Mouse (Mus musculus) hindlimb bud, embryonic 11.5 days (tissue): ENCODE results near the gene Snx8.
"Not testable (repeated sequence)": the region's sequence is repeated elsewhere in the genome, so short reads cannot be mapped to it uniquely, and the experiment has no call there.

Experiments used
- DNase-seq: peaks from one replicate; pipeline ENCODE4 v3.0.0-alpha.2; 2012; ENCODE audit warnings: low read depth, low spot score; ENCODE audit errors: extremely low spot score

Snx8 gene

GRCm38 (mm10) chr5:140387236-140387635, 1.8 kb downstream of the Snx8 start:
- DNase-seq: no peak

- no peak for DNase-seq
These were observed 4.6 kb downstream of the Snx8 start for GRCm38 (mm10) chr5:140384462-140384861.

GRCm38 (mm10) chr5:140383559-140383958, 5.5 kb downstream of the Snx8 start:
- DNase-seq: no peak

- DNase-seq: no peak
These were observed 6.4 kb downstream of the Snx8 start for GRCm38 (mm10) chr5:140382688-140383087.

- no peak for DNase-seq
These were observed 7.9 kb downstream of the Snx8 start for GRCm38 (mm10) chr5:140381156-140381555.

- DNase-seq: no peak
These were observed 9.8 kb downstream of the Snx8 start for GRCm38 (mm10) chr5:140379299-140379698.

GRCm38 (mm10) chr5:140378121-140378853, 10.8 kb downstream of the Snx8 start:
- DNase-seq: no peak

GRCm38 (mm10) chr5:140375249-140375829, 13.7 kb downstream of the Snx8 start:
- DNase-seq: no peak

- DNase-seq: no peak
These were observed 14.8 kb downstream of the Snx8 start for GRCm38 (mm10) chr5:140374226-140374625.

- no peak for DNase-seq
These were observed 15.4 kb downstream of the Snx8 start for GRCm38 (mm10) chr5:140373711-140374110.

- DNase-seq: no peak
These were observed 17.4 kb downstream of the Snx8 start for GRCm38 (mm10) chr5:140371671-140372070.

GRCm38 (mm10) chr5:140370446-140371254, 18.4 kb downstream of the Snx8 start:
- no peak for DNase-seq

- no peak for DNase-seq
These were observed 19.6 kb downstream of the Snx8 start for GRCm38 (mm10) chr5:140369466-140369865.

GRCm38 (mm10) chr5:140368926-140369325, 20.1 kb downstream of the Snx8 start:
- no peak for DNase-seq

- not testable (repeated sequence) for DNase-seq
These were observed 20.9 kb downstream of the Snx8 start for GRCm38 (mm10) chr5:140368126-140368525.

GRCm38 (mm10) chr5:140364415-140364814, 24.6 kb downstream of the Snx8 start:
- DNase-seq: no peak

- DNase-seq: no peak
These were observed 29.0 kb downstream of the Snx8 start for GRCm38 (mm10) chr5:140359930-140360674.

- no peak for DNase-seq
These were observed 31.6 kb downstream of the Snx8 start for GRCm38 (mm10) chr5:140357466-140357865.

- no peak for DNase-seq
These were observed 33.1 kb downstream of the Snx8 start for GRCm38 (mm10) chr5:140355934-140356333.

- DNase-seq: no peak
These were observed 36.7 kb downstream of the Snx8 start for GRCm38 (mm10) chr5:140352352-140352751.
